Mouse (Mus musculus) MEL (cell line): ENCODE measurements around the gene Ccdc120.
"Not testable (repeated sequence)": the region's sequence is repeated elsewhere in the genome, so short reads cannot be mapped to it uniquely, and the experiment has no call there.

Experiments used
- CHD1 ChIP-seq: IDR thresholded peaks from 2 replicates; pipeline ENCODE4 v1.6.1; 2012; ENCODE audit warnings: low read depth, mild to moderate bottlenecking, inconsistent platforms, low read length, improper control_type of control experiment
- CHD2 ChIP-seq: IDR thresholded peaks from 2 replicates; pipeline ENCODE4 v1.6.1; 2011; ENCODE audit warnings: low read length, improper control_type of control experiment
- CTCF ChIP-seq, 3 experiments: IDR thresholded peaks in 2 of 3; conservative IDR thresholded peaks in 1 of 3; 2 replicates each; pipeline ENCODE4 v1.5.1; 2011 to 2012; ENCODE audit warnings: low read length in 3 of 3, low read depth in 2 of 3, mild to moderate bottlenecking in 2 of 3, improper control_type of control experiment in 1 of 3, inconsistent platforms in 1 of 3, mixed read lengths in 1 of 3, moderate library complexity in 1 of 3; ENCODE audit not compliant: control insufficient read depth in 1 of 3, insufficient read depth in 1 of 3, poor library complexity in 1 of 3, severe bottlenecking in 1 of 3
- ELF1 ChIP-seq: IDR thresholded peaks from 2 replicates; pipeline ENCODE4 v1.6.1; 2014; ENCODE audit warnings: low read depth, mild to moderate bottlenecking, inconsistent platforms, low read length, improper control_type of control experiment, moderate library complexity
- MAFK ChIP-seq: IDR thresholded peaks from 2 replicates; pipeline ENCODE4 v1.6.1; 2011; ENCODE audit warnings: low read depth, mild to moderate bottlenecking, low read length, improper control_type of control experiment, borderline replicate concordance
- MAX ChIP-seq: IDR thresholded peaks from 2 replicates; pipeline ENCODE4 v1.6.1; 2011; ENCODE audit warnings: low read length, improper control_type of control experiment
- MYB ChIP-seq: IDR thresholded peaks from 2 replicates; pipeline ENCODE4 v1.6.1; 2011; ENCODE audit warnings: mild to moderate bottlenecking, low read depth, low read length, improper control_type of control experiment
- TCF12 ChIP-seq: IDR thresholded peaks from 2 replicates; pipeline ENCODE4 v1.6.1; 2014; ENCODE audit warnings: low read depth, mild to moderate bottlenecking, inconsistent platforms, low read length, improper control_type of control experiment, moderate library complexity
- ZNF384 ChIP-seq: IDR thresholded peaks from 2 replicates; pipeline ENCODE4 v1.6.1; 2012; ENCODE audit warnings: low read depth, mild to moderate bottlenecking, inconsistent platforms, low read length, improper control_type of control experiment

DNA sequence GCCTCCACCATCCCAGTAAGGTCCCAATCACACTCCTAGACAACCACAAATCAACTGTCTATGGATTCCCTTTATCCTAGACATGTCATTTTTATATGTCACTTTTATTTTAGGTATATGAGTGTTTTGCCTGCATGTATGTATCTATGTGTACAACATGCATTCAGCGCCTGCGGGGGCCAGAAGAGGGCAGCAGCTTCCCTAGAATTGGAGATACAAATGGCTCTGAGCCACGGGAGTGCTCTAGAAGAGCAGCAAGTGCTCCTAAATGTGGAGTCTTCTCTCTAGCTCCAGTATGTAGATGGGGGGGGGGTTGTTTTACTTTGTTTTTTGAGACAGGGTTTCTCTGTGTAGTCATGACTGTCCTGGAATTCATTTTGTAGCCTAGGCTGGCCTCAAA, 2.9 kb upstream of the Ccdc120 start:
- TF ChIP-seq ZNF384, CHD1, TCF12, MAX, MAFK, MYB, CHD2, ELF1: not testable (repeated sequence)
- peak; percentile 18 to 46 (median 31); a peak in 5 of 6 replicates for TF ChIP-seq CTCF (IDR thresholded peaks at IDR 0.05 in 2 of 3, conservative IDR thresholded peaks at IDR 0.05 in 1 of 3; ENCODE audit: control insufficient read depth in 1 of 3, insufficient read depth in 1 of 3, low read depth in 2 of 3, low read length in 3 of 3, poor library complexity in 1 of 3, severe bottlenecking in 1 of 3)
